Mouse (Mus musculus) left cerebral cortex, postnatal 4 days (tissue): ENCODE data around the gene Dmgdh. TPM values are rescaled to one million over a fixed set of nuclear protein-coding genes. Genes with fewer than 3 reads are reported as not detected.
A peak's percentile ranks its signal among the peaks of the same experiment; 100 is the strongest.

Experiments used
- DNase-seq: peaks from one replicate; pipeline ENCODE4 v3.0.0-alpha.2; 2022
- intact Hi-C: fragments of 180-260 bp; cut with DNase I; formaldehyde crosslinking; loops from one replicate; pipeline ENCODE4 v1.15.1; 2025
- total RNA-seq, 2 experiments: library from RNA; stranded (reverse); gene quantifications; 2 replicates each; pipeline ENCODE4 v1.2.3; 2021

The Dmgdh gene
- total RNA-seq, 2 experiments from 2014 or later: 0.83 to 0.86 TPM

DNA sequence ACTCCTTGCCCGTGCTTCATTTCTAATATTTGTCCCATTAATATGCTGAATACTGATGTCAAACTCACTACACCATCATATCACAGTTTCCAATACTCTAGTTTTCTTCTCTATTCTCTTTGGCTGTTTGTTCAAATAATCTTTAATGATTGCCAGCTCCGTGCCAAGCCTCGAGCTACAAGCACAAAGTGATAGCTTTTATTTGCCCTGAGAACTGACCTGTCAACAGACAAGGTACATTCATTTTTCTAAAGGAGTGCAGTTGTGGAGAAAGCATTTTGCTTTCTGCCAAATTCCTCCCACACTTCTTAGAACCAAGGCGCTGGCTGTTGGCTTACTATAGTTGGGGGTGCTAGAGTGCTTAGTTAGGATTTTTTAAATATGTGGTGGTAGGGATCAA lies 33.0 kb downstream of the Dmgdh start:
- intact Hi-C loops: no loop called here
- no peak for DNase-seq

- intact Hi-C loops: loop anchor here (10.0 kb wide), 2 partner anchors 406 to 956 kb away; no protein-coding TSS in a partner anchor
- no peak for DNase-seq
These were observed 36.1 kb downstream of the Dmgdh start for GRCm38 (mm10) chr13:93710325-93710724.

GRCm38 (mm10) chr13:93711226-93711625 lies 37.0 kb downstream of the Dmgdh start:
- intact Hi-C loops: loop anchor here (10.0 kb wide), 2 partner anchors 406 to 956 kb away; no protein-coding TSS in a partner anchor
- DNase-seq: no peak

- no peak for DNase-seq
- intact Hi-C loops: loop anchor here (10.0 kb wide), 2 partner anchors 408 to 958 kb away; no protein-coding TSS in a partner anchor
These were observed 38.1 kb downstream of the Dmgdh start for GRCm38 (mm10) chr13:93712362-93712761.

DNA sequence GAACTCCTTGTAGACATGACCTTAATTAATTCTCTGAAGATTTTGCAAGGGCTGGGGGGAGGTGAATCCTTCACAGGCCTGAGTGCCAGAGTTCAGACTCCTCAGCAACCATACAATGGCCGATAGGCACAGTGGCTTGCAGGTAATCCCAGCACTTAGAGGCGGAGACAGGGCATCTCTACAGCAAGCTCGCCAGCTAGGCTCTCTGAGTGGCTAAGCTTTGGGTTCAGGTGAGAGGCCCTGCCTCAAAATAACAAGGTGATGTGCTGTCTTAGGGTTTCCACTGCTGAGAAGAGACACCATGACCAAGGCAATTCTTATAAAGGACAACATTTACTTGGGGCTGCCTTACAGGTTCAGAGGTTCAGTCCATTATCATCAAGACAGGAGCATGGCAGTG lies 39.6 kb downstream of the Dmgdh start:
- intact Hi-C loops: loop anchor here (10.0 kb wide), 2 partner anchors 409 to 959 kb away; no protein-coding TSS in a partner anchor
- DNase-seq: no peak

GRCm38 (mm10) chr13:93717113-93717512 lies 42.9 kb downstream of the Dmgdh start:
- no peak for DNase-seq
- intact Hi-C loops: loop anchor here (10.0 kb wide), 2 partner anchors 412 to 962 kb away; no protein-coding TSS in a partner anchor

GRCm38 (mm10) chr13:93718948-93719347 lies 44.7 kb downstream of the Dmgdh start:
- intact Hi-C loops: loop anchor here (10.0 kb wide), 2 partner anchors 414 to 964 kb away; no protein-coding TSS in a partner anchor
- peak; percentile 79 for DNase-seq

- intact Hi-C loops: loop anchor here (5.0 kb wide), 1 partner anchor 110 kb away; no protein-coding TSS in a partner anchor
- DNase-seq: no peak
These were observed 47.7 kb downstream of the Dmgdh start for GRCm38 (mm10) chr13:93721916-93722315.

DNA sequence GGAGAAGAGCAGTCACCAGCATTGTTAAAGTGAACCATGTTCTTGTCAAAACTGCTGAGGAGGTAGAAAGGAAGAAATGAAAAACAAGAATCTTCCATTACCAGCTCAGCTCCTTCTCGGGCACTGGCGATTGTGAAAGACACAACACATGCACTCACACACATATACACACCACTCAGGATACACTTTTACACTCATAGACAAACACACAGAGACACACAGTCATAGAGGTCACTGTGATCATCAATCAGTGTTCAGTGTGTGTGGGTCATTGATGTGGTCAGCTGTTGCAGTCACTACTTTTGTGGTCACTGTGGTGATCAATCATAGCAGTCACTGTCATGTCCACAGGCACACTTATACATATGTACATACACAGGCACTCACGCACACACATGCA lies 49.2 kb downstream of the Dmgdh start:
- intact Hi-C loops: loop anchor here (5.0 kb wide), 1 partner anchor 111 kb away; no protein-coding TSS in a partner anchor

GRCm38 (mm10) chr13:93724206-93724605 lies 50.0 kb downstream of the Dmgdh start:
- DNase-seq: no peak
- intact Hi-C loops: loop anchor here (5.0 kb wide), 1 partner anchor 112 kb away; no protein-coding TSS in a partner anchor

More for the DNA sequence above, 49.2 kb downstream of the Dmgdh start:
- DNase-seq: no peak

- DNase-seq: no peak
- intact Hi-C loops: no loop called here
These were observed 61.0 kb downstream of the Dmgdh start for GRCm38 (mm10) chr13:93735131-93735636.

GRCm38 (mm10) chr13:93744118-93744517 lies 69.9 kb downstream of the Dmgdh start:
- no peak for DNase-seq
- intact Hi-C loops: no loop called here

DNA sequence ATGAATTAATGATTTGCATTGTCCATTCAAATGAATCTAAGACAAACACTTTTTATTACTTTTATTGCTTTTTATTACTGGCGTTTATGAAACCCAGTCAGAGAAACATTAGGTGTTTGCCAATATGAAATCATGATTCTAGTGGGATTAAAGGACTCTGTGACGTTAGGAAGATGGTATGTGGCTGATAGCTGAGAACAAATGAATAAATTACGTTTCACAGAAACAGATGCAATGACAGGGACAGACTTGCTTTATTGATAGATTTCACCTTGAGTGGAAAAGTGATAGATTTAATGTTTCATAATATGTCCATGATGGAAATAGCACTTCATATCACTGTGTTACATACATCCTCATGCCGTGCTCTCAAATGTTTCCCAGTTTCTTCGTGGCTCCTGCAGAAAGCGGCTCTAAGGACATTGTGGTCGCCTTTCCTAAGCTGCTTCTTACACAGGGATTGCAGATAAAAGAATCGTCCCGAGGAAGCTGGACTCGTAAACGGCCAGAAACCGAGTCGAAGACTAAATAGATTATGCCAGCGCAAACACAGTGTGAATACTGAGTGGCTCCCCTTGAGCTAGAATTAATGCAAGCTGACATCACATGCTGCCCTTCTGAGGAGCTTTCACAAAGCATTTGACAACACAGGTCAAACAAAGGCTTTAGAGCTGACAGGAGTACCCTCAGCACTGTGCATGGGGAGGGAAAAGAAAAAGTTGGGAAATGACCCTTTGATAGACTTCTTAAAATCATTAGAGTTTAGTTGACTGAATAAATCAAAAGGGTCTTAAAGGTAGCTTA lies 78.6 kb downstream of the Dmgdh start:
- intact Hi-C loops: no loop called here
- no peak for DNase-seq

DNA sequence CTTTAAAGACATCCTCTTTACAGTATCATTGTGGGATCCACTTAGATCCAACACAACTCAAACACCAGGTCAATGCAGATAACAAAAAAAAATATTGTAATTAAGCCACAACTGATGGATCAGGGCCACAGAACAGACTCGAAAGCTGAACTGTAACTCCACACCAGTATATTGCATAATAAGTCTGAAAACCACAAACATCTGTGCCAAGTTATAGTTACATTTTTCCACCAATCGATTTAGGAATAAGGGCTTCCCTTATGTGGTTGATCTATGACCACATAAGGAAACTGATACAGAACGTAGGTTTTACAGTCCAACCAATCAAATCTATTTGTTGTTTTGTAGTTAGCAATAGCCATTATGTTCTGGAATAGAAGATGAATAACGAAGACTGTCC lies 80.9 kb downstream of the Dmgdh start:
- no peak for DNase-seq

GRCm38 (mm10) chr13:93756674-93757073 lies 82.4 kb downstream of the Dmgdh start:
- no peak for DNase-seq
- intact Hi-C loops: no loop called here

More for the DNA sequence above, 80.9 kb downstream of the Dmgdh start:
- intact Hi-C loops: no loop called here

- intact Hi-C loops: no loop called here
- DNase-seq: no peak
These were observed 83.3 kb downstream of the Dmgdh start for GRCm38 (mm10) chr13:93757514-93757913.

DNA sequence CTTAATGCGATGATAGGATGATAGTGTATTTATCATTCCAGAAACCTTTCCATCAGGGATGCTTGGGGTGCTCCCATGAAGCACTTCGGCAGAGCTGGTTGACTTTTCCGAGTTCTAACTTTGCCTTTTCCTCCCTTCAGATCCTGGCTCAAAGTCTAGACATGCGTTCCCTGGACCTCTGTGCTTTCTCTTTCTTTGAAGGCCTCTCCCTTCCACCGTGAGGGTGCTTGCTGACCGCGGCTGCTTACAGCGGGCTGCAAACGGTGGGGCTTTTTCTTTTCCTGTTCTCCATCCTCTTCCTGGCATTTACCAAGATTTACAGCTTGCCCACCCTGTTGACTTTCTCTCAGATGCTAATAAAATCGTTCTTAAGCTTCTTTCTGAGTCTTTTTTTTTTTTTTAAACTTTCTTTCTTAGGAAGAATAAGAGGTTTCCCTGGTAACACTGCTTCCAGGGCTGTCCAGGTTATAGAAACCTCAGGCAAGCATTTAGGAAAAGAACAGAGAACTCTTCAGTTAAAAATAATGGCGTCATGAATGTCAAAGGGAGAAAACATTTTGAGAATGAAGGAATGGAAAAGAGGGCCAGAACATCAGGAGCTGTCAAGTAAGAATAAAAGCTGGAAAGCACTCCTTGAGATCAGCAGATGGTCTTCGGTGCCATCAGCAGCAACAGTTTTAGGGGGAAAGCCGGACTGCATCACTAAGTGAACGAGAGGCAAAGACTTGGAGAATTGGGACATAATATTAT lies 84.1 kb downstream of the Dmgdh start:
- intact Hi-C loops: no loop called here
- DNase-seq: no peak

GRCm38 (mm10) chr13:93761831-93762230 lies 87.6 kb downstream of the Dmgdh start:
- no peak for DNase-seq
- intact Hi-C loops: no loop called here

DNA sequence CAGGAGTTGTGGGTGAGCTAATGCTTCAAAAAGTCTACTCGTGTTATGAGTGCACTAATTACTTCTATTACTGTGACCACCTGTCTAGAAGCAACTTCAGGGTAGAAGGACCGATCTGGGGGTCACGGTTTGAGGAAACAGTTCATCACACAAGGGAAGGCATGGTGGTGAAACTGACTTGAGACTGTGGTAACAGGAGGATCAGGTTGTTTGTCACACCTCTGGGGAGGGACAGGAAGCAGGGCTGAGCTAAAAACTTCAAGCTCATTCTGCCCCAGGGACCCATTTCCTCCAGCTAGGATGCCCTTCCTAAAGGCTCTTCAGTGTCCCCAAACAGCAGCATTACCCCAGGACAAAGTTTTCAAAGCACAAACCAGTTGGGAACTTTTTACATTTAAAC lies 88.6 kb downstream of the Dmgdh start:
- intact Hi-C loops: no loop called here
- DNase-seq: no peak

GRCm38 (mm10) chr13:93764321-93764973 lies 90.2 kb downstream of the Dmgdh start:
- no peak for DNase-seq
- intact Hi-C loops: no loop called here
